Mouse (Mus musculus) 3134 (cell line): ENCODE data around the gene Ndufb3.
"Not testable (repeated sequence)": the region's sequence is repeated elsewhere in the genome, so short reads cannot be mapped to it uniquely, and the experiment has no call there.

ENCODE experiments used
- DNase-seq: peaks from one replicate; pipeline ENCODE4 v3.0.0-alpha.2; 2011; ENCODE audit warnings: low spot score; ENCODE audit not compliant: insufficient read length; ENCODE audit errors: extremely low read depth

The Ndufb3 gene

DNA sequence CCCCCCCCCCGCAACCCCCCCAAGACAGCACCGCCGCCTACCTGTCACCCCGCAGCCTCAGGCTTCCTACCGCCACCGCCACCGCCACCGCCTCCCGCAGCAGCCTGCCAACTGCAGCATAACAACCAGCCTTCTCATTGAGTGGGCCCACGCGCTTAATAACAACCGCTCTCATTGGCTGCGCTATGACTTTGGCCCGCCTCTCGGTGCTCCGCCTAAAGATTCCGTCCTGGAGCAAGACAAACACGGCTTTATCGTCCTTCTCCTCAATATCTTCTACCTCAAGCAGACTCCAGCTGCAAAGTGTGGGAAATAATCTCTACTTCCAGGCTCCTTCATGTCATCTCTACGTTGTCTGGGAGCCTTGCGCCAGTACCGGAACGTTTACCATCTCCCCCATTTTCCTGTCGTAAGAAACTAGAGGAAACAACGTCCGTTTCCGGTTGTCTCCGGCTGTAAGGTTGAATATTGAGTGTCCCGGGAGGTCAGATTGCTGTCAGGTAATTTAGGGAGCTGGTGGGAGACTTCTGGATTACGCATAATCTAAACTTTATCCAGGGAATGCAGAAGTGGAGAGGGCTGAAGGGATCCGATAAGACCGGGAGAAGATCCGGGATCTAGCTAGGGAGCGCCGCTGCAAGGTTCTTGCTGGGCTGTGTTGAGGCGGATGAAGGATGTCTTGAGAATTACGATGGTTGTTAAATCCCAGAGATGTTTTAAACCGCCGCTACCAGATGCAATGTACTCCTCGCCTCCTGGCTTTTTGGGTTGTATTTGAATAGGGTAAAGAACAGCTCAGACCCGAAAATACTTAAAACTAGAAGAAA, at the start of gene Ndufb3, which contains the start of gene Fam126b:
Gene Ndufb3 (plus strand): TSS at position 214 of the 827 bp plus-strand sequence.
Gene Fam126b (minus strand): TSS at position 153 of the 827 bp plus-strand sequence.
- peak; percentile 79 for DNase-seq

DNA sequence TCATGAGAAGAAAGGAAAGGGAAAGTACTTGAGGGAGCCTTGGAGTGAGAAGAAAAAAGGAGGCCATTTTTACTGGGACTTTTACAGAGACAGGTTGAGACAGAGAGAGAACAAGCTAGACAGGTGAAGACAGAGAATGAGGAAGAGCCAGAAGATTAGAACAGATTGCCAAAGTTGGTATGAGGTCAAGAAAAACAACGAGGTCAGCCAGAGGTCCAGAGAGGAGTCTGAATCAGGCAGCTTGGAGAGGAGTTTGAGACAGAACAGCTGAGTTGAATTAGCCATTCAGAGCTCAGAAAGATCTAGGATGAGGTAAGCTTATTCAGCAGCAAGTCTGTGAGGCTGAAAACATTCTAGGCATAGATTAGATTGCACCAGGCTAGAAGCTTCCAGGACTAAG, 44.8 kb upstream of the Ndufb3 start:
- DNase-seq, result no peak

DNA sequence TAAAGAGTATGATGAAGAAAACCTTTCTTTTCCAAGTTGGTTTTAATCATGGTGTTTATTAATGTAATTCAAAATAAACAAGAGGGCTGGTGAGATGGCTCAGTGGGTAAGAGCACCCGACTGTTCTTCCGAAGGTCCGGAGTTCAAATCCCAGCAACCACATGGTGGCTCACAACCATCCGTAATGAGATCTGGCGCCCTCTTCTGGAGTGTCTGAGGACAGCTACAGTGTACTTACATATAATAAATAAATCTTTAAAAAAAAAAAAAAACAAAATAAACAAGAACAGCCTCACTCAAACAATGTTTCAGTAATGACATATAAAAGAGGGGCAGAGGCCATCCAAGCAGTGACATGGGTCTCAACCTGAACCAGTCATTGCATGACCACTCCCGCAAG, 25.8 kb upstream of the Ndufb3 start:
- DNase-seq, result not testable (repeated sequence)

DNA sequence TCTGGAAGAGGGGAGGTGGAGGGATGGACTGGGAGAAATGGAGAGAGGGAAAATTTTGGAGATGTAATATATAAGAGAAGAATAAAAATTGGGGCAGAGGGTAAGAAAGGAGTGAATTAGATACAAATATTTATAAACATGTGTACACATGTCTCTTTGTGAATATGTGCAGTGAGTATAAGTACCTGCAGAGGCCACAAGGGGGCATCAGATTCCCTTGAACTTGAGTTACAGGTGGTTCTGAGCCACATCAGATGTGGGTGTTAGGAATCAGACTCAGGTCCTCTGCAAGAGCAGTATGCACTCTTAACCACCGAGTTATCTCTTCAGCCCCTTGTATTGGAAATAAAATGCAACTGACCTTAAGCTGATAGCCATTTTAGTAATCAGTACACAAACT, 23.7 kb upstream of the Ndufb3 start:
- DNase-seq, result no peak

DNA sequence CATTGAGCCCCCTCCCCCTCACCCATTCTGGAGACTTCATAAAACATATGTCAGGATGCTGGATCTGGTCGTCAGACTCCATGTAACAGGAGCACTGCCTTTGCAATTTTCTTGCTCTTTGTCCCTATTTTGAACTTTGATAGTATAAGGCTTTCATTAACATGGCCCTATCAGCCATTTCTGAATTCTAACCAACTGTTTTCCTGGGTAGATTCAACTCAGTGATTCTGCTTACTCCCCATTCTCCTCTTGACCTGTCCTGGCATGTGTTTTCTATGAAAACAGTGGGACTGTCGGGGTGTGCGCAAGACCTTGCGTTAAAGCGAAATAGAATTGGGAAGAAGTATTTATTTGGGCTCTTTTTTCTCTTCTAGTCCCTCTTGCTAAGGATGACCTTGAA, 21.2 kb upstream of the Ndufb3 start:
- no peak for DNase-seq

DNA sequence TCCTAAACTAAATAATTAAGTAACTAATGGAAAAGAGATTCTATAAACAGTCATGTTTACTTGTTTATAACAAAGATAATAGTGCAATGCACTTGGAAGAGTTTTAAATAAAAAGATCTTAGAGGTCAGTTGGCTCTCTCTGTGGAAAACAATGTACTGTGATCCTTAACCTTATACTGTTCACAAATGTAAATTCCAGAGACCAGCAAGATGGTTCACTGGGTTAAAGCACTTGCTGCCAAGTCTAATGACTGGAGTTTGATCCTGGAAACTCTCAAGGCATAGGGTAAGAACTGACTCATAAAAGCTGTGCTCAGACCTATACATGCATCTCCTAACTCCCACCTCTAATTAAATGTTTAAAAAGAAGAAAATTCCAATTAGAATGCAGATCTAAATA, 19.6 kb upstream of the Ndufb3 start:
- no peak for DNase-seq

DNA sequence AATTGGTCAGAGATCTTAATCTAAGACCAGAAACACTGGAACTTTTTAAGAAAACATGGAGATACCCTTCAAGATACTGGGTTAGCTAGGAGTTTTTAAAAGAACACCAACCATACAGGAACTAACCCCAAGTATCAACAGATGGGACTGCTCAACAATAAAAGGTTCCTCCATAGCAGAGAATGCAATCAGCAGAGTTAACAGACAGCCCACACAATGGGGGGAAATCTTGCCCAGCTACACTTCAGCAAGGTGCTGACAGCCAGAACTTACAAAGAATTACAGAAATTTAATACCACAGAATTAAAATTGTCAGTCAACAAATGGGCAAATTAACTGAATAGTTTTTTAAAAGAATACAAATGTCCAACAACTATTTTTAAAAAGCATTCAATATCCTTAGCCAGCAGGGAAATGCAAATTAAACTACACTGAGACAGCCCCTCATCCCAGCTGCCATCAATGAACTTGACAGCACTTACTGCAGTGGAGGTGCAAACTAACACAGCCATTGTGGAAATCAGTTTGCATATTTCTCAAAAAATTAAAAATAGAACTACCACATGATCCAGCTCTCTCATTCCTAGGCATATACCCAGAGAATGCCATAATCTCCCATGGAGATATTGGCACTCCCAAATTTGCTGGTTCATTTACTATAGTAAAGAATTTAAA, 17.6 kb upstream of the Ndufb3 start:
- DNase-seq, result no peak

DNA sequence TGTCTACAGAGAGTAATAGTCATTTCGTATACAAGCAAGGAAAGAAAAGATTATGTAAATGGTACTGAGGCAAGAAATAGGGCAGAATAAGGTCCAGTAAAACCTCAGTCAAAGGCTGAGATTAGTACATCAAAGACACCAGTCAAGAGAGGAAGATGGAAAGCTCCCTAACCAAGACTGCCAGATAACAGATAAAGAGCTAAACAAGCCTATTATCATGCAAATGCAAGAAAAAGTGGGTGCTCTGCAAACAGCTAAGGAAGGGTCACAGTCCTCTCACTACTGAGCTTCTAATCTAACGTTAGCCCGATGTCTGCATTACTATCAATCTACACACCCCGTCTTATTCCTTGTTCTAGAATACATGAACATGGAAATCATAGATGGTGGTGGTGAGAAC, 15.7 kb upstream of the Ndufb3 start:
- DNase-seq, result no peak

DNA sequence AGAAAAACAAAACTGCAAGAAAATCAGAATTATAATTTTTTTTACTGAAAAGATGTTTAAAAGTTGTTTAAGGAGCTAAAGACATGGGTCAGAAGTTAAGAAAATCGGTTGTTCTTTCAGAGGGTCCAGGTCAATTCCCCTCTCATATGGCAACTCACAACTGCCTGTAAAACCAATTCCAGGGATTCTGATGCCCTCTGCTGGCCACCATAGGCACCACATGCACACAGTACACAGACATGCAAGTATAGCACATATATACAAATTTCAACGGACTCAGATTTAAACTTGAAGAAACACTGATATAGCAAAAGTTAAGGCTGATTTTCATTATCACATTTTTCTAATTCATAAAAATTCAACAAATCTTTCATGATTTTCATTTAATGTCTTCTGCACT, 7.0 kb upstream of the Ndufb3 start:
- DNase-seq, result no peak

DNA sequence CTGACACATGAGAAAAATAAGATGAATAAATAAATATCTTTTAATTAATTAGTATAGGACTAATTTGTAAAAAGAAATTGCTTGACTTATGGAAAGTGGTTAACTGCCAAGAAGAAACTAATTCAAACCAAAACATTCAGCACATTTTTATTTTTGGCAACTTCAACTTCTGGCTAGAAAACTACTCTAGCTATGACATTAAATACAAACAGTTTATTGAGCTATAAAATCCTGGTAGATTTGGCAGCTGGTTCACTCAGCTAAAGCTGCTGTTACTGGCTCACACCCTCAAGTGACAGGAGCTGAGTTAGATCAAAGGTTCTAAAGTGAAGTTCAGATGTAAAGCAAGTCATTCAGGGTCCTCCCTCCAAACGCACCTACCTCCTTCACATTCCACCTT, 3.6 kb upstream of the Ndufb3 start:
- no peak for DNase-seq

DNA sequence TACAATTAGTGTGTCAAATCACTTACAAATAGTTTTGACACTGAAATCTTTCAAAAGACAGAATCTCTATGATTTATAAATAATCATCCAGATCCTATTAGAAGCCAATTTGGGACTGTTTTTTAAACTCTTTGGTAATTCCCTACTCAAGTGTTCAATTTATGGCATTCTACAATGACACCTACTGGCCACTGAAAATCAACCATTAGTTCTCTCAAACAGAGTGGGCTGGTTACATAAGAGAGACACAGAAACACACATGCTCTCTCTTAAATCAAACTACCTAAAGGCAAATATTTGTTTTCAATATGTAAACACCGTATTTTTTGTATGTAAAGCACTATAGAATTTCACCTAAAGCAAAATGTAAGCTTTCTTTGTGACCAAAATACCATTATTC, 1.9 kb upstream of the Ndufb3 start:
- no peak for DNase-seq

DNA sequence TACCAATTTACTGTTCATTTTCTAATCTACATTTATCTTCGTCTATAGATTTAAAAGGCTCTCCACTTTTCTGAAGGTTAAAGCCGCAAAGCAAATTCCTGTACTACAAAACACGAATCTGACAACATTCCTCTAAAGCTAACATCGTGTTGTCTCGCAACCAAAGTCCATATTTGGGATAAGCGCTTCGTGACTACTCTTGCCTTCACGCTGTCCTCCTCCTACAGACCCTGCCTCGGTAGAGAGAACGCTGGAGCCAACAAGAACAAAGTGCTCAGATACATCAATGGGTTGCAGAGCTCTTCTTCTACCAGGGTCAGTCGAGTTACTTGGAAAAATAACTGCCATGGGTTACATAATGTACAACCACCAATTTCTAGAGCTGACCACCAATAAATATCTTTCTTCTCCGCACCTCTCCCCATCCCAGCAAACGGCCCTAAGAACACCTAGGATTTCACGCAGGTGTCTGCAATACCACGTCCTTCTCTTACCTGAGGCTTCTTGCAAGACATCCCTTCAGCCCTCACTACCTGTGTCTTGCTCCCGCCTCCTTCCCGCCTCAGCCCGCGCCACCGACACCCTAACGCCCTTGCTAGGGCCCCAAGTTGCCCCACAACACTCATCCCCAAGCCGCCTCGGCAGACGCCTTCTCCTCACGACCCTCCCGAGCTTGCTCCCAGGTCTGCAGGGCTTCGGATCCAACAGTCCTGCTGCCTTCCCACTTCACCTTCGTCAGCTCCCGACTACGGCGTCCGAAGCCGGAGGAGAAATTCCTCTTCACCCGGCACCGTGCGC, 612 bp upstream of the Ndufb3 start:
- peak; percentile 2 for DNase-seq

DNA sequence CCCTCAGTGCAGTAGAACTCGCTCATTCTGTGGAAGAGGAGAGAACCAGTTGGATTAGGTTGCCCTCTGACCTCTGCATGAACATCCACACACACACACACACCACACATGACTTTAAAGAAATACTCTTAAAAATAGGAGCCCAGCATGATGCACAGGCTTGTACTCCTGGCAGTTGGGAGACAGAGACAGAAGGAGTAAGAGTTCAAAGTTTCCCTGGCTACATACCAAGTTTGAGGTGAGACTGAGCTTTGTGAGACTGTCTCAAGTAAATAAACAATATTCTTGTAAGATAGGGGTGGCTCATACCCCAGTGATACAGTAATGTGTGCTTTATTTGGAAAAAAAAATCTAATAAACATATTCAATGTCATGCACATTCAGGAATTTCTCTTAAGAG, 1.3 kb downstream of the Ndufb3 start:
- DNase-seq, result no peak

DNA sequence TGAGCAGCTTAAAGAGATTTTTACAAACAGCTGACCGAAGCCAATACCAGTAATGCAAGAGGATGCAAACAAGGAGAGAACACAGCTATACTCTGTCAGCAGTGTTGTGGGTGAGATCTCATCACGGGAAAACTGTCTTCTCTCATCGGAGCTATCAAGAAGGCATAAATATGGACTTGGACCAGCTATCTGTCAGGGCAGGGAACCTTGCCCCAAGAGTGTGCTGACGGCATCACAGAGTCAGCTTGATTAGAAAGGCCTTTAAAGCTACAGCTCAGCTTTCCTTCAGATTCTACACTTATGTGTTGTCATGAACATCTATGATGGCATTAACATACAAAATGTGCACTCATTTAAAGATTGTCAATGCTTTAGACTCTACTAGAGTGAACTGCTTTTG, 16.5 kb downstream of the Ndufb3 start:
- DNase-seq, result no peak

DNA sequence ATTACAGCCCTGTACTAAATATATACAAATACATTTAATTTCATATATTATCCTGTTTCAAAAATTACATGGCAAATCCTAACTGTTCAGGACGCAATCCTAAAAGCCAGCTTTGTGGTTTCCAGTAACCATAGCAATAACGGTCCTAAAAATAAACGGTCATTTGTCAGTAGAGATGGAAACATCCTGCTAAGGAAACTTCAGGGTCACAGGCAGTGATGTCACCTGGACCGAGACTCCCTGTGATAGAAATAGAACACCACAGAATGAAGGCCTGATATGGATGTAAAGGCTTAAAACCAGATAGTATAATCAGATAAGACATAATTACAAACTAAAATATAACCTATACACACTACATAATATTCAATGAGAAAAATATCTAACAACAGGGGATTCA, 17.6 kb downstream of the Ndufb3 start:
- DNase-seq, result peak; percentile 4

DNA sequence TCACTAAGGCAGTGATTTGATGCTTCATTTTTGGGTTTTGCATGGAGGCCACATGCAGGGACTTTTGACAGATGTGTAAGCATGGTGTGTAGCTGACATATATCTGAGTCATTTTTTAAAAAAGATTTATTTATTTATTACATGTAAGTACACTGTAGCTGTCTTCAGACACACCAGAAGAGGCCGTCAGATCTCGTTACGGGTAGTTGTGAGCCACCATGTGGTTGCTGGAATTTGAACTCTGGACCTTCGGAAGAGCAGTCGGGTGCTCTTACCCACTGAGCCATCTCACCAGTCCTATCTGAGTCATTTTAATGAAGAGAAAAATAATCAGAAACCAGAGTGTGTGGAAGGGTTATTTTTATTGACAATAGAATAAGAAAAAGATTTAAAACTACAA, 23.4 kb downstream of the Ndufb3 start:
- DNase-seq, result not testable (repeated sequence)

DNA sequence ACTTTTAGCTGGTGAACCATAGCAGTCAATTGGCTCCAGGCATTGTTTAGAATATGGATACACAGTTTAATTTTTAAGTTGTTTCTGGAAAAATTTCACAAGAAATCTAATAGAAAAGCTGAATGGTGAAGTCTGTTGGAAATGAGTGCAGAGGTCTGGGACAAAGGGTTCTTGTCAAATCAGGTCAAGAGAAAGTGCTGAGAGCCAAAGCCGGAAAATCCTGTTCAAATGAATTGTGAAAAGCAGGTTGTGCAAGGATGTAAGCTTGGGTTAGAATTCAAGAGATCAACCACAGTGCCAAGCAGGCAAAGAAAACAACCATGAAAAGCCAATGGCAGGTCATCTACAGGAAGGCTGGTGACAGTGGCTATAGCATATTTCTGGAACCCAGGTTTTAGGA, 24.0 kb downstream of the Ndufb3 start:
- DNase-seq, result no peak

DNA sequence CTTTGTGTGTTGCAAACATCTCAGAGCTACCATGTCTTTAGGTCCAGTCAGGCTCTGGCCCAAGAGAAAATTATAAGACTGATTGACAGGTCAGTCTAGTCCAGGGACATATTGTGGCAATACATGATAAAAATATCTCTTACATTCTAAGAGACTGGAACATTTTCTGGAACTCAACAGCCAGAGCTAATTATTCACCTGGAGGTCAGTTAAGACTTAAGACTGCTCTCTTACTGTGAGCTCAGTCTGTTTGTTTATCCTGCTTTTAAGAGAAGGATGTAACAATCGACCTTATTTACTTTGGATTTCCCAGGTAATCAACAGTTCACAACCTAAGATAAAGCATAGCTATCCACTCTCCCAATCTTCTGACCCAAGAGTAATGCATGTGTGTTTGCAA, 24.4 kb downstream of the Ndufb3 start:
- DNase-seq, result no peak

DNA sequence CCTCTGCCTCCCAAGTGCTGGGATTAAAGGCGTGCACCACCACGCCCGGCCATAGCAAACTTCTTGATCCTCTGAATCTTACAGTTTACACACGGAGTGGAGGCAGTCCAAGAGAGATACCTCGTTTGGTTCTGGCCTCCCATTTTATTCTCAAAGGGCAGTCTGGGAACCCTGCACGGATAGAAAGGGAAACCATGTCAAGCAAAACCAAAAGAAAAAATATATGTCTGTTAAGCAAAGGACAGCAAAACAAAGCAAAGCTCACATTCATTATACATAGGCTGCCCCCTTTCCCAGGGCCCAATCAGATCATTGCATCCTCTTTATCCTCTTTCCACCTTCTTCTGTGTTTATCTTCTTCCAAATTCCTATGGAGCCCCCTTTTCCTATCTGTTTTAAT, 27.6 kb downstream of the Ndufb3 start:
- no peak for DNase-seq

DNA sequence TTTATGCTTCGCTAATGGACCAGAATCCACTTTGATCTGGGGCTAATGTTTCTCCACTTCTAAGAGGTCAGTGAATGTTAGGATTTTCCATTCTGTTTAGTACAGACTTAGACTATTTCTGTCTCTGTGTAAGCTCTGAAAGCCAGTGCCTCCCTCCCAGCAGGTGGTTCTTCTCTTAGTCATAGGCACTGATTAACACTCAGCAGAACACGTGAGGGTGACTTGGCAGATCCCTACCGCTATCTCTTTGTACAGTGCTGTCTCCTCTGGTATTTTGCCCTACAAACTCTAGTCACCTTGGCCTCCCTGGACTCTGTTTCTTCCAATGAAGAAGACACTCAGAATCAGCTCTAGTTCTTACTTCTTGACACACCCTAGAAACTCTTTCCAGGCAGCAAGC, 28.2 kb downstream of the Ndufb3 start:
- no peak for DNase-seq

DNA sequence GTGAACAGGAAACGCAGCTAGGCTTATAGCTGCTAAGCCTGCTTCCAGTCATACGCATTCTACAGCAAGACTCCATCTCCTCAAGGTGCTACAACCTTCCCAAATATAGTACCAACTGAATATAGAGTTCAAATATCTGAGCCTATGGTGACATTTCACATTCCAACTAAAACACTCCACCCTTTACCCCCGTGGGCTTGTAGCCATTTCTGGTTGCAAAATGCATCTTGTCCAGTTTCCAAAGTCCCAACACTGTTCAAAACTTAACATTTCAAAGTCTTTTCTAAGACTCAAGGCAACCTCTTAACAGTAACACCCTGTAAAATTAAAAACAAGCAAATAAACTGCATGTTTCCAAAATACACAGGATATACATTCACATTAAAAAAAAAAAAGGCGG, 29.0 kb downstream of the Ndufb3 start:
- DNase-seq, result no peak
